Mouse (Mus musculus): ENCODE measurements around the gene Trp63.

DNA sequence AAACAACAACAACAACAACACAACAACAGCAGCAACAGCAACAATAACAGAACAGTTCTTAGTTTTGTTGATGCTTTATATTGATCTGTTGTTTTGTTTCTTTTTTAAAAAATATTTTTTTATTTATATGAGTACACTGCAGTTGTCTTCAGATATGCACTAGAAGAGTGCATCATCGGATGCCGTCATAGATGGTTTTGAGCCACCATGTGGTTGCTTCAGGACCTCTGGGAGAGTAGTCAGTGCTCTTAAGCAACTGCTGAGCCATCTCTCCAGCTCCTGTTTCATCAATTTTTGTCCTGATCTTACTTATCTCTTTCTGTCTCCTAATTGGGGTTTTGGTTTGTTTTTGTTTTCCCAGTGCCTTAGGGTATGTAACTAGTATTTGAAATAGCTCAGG is 17.7 kb downstream of the Trp63 start:
- TF ChIP-seq CTCF (IDR thresholded peaks at IDR 0.05) (no peak), EP300 (IDR thresholded peaks at IDR 0.05) (no peak)

Measured in lung, postnatal 0 days (tissue).